Mouse (Mus musculus) neural tube, embryonic 14.5 days (tissue): Measurements from ENCODE around the gene Jchain. TPM values are rescaled to one million over a fixed set of nuclear protein-coding genes. Genes with fewer than 3 reads are reported as not detected.

Source experiments
- polyA plus RNA-seq: library from polyadenylated mRNA; unstranded; fragments of >200 nt; fragmentation: Nextera tagmentation; extraction: Ambion mirVana; gene quantifications from 2 replicates; pipeline ENCODE4 v1.2.1, GENCODE M21; 2014

The Jchain gene
- polyA plus RNA-seq, 1 experiment from 2014 or later = 0.23 TPM

Other genes with a start within 250 kb of the Jchain start
- gene Prol1, start 210.6 kb downstream of the Jchain start, polyA plus RNA-seq = not detected in 2 replicates
- not detected in 2 replicates for gene Amtn, start 151.8 kb downstream of the Jchain start, polyA plus RNA-seq
- gene Ambn, start 71.9 kb downstream of the Jchain start, polyA plus RNA-seq = not detected in 2 replicates
- not detected in 2 replicates for gene Enam, start 39.9 kb downstream of the Jchain start, polyA plus RNA-seq
- 43.5 and 47.2 TPM in 2 replicates for gene Utp3, start 26.6 kb upstream of the Jchain start, polyA plus RNA-seq
- 300 and 310 TPM in 2 replicates for gene Rufy3, start 37.1 kb upstream of the Jchain start, polyA plus RNA-seq
- 62.1 and 73.5 TPM in 2 replicates for gene Grsf1, start 148.3 kb upstream of the Jchain start, polyA plus RNA-seq
- 14.9 and 15.2 TPM in 2 replicates for gene Mob1b, start 193.0 kb upstream of the Jchain start, polyA plus RNA-seq
- gene Dck, start 237.1 kb upstream of the Jchain start, polyA plus RNA-seq = 44.0 and 53.6 TPM in 2 replicates